Mouse (Mus musculus): Measurements from ENCODE around the gene Eif1ad. TPM values are rescaled to one million over a fixed set of nuclear protein-coding genes. Genes with fewer than 3 reads are reported as not detected.

Gene Eif1ad
- polyA plus RNA-seq, 1 experiment from 2014 or later, result 36.7 TPM

DNA sequence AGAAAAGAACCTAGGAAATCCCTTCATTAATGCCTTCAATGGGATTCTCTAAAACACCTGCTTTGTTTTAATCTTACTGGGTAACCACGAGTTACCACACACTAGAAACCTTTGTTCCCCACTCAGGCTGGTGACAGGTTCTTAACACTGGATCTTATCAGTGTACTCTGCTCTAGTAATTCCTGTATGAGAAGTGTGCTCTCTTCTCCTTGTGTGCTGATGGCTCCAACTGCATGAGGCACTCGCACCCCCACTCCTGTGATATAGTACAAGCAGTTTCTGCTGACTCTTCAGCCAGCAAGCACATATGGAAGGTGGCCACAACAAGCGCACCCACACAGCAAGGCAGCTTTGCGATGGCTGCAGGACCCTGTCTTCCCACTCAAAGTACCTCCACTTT lies 7.6 kb downstream of the Eif1ad start:
- in situ Hi-C loops (cut with MboI; ENCODE audit: low pct_unique_long_range_greater_than_20kb), result no loop called here
- ChIA-PET POLR2A (no interaction called here), CTCF (no interaction called here)
- no peak for TF ChIP-seq CTCF (IDR thresholded peaks at IDR 0.05)
- no peak for DNase-seq (ENCODE audit: low read depth, low spot score)
- no peaks in the 10 kb centered on the region for H3K27me3 ChIP-seq
- ATAC-seq, result no peak

DNA sequence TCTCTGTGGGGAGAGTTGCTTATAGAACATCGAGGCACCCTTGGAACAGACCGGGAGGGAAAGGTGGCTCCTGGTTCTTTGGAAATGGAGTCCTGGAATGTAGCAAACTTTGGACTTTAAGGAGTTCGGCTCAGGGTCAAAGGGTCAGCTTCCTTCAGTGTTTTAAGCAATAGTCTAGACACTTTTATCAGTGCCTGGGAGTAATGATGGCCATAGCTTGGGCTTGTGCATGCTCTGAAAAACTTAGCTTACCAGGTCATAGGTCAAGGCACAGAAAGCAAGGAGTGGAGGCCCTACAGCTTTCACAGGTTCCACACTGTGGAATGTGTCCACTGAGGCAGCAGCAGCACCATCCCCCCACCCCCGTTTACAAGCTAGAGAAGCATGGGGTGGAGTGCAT lies 8.2 kb downstream of the Eif1ad start:
- ChIA-PET CTCF (no interaction called here), POLR2A (interaction anchor here (1.4 kb wide), 1 partner anchor 10 kb away, joined by 3 read pairs; no protein-coding TSS in a partner anchor)
- in situ Hi-C loops (cut with MboI; ENCODE audit: low pct_unique_long_range_greater_than_20kb), result no loop called here
- ATAC-seq (no peak), DNase-seq (ENCODE audit: low read depth, low spot score) (no peak)
- H3K27me3 ChIP-seq, result no peaks in the 10 kb centered on the region
- TF ChIP-seq CTCF (IDR thresholded peaks at IDR 0.05), result no peak

DNA sequence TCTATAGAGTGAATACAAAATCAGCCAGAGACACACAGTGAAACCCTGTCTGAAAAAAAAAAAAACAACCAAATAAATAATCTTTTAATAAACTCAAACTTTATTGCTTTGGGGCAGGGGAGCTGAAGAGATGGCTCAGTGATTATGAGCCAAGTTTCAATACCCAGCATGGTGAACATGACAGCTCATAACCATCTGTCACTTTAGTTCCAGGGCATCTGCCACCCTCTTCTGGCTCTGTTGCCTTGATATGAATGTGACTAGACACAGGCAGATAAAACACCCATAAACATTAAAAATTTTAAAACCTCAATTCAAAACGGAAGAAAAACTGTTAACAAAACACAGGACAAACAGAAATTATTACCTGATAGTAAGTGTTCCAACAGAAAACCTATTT lies 10.9 kb downstream of the Eif1ad start:
- no peaks in the 10 kb centered on the region for H3K27me3 ChIP-seq
- in situ Hi-C loops (cut with MboI; ENCODE audit: low pct_unique_long_range_greater_than_20kb), result no loop called here
- TF ChIP-seq CTCF (IDR thresholded peaks at IDR 0.05), result no peak
- ATAC-seq, result no peak
- DNase-seq (ENCODE audit: low read depth, low spot score), result no peak
- POLR2A ChIA-PET, result no interaction called here
- CTCF ChIA-PET, result interaction anchor here (1.9 kb wide), 1 partner anchor 31 kb away, joined by 5 read pairs; no protein-coding TSS in a partner anchor

DNA sequence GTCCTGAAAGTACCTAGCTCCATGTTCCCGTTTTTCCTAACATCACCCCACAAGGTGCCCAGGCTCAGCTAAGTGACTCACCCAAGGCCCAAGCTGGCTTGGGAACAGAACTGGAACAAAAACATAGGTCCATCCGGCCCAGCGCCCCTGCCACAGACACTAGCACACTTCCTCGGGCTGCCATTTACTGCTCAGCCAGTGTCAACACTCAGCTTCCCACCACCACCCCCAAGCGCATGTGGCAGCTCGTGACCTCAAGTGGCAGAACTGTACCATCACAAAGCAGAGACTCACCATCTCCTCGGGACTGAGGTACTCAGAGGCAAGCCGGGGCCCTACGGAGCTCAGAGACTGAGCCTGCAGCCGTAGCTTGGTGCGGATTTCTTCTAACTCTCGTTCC lies 16.8 kb downstream of the Eif1ad start:
- TF ChIP-seq CTCF (IDR thresholded peaks at IDR 0.05), result no peak
- DNase-seq (ENCODE audit: low read depth, low spot score) (no peak), ATAC-seq (no peak)
- in situ Hi-C loops (cut with MboI; ENCODE audit: low pct_unique_long_range_greater_than_20kb), result no loop called here
- H3K27me3 ChIP-seq, result no peaks in the 10 kb centered on the region
- POLR2A ChIA-PET, result interaction anchor here (2.7 kb wide), 1 partner anchor 17 kb away, joined by 9 read pairs; the partner anchor contains the start of genes Banf1 and Eif1ad
- CTCF ChIA-PET, result no interaction called here

DNA sequence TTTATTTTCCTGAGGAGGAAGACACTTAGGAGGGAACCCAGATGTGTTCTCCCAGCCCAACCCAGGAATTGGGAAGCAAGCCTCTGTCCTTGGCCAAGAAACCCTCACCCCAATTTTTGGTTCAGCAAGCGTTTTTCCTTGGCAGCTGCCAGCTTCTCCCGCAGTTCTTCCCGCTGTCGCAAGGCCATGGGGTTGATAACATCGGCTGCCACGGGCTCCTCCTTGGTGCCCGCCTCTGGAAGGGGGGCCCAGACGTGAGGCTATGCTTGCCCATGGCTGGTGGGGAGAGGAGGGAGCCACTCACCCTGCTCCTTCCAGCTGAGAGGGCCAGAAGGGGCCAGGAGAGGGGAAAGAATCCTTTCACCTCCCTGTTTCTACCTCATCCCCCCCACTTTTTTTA lies 18.2 kb downstream of the Eif1ad start:
- in situ Hi-C loops (cut with MboI; ENCODE audit: low pct_unique_long_range_greater_than_20kb), result loop anchor here (5.0 kb wide), 1 partner anchor 103 kb away; the partner anchor contains the start of gene Mus81
- ATAC-seq (no peak), DNase-seq (ENCODE audit: low read depth, low spot score) (no peak)
- TF ChIP-seq CTCF (IDR thresholded peaks at IDR 0.05), result no peak
- no peaks in the 10 kb centered on the region for H3K27me3 ChIP-seq
- POLR2A ChIA-PET, result interaction anchor here (0.6 to 2.7 kb wide), 3 partner anchors 9 to 18 kb away, joined by 3 to 9 read pairs (median 4); partner anchors contain the start of genes Banf1 and Eif1ad
- CTCF ChIA-PET, result no interaction called here

DNA sequence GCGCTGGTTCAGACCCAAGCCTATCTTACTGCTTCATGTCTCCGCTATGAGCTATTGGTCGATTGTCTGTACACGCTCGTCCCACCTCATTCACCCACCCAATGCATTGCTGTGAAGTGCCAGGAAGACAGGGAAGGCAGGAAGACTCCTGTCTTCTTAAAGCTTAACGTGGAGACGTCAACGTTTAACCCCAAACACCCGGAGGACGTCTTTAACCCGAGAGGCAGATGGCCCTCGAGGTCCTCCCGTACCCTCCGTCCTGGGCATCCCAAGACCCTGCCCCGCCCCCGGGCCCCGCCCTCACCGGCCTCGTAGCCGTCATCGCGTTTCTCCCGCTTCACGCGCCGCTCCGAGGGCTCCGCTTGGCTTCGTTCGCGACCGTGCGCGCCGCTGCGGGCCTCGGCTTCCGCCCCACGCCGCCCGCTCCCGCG lies 21.5 kb downstream of the Eif1ad start:
- POLR2A ChIA-PET, result interaction anchor here (1.2 to 2.6 kb wide), 3 partner anchors 21 to 41 kb away, joined by 4 to 14 read pairs (median 6); partner anchors contain the start of genes AI837181, Banf1, Drap1 and Eif1ad
- in situ Hi-C loops (cut with MboI; ENCODE audit: low pct_unique_long_range_greater_than_20kb), result loop anchor here (5.0 kb wide), 1 partner anchor 99 kb away; the partner anchor contains the start of gene Mus81
- TF ChIP-seq CTCF (IDR thresholded peaks at IDR 0.05), result no peak
- CTCF ChIA-PET, result no interaction called here
- DNase-seq (ENCODE audit: low read depth, low spot score) (no peak), ATAC-seq (peak; percentile 27)
- H3K27me3 ChIP-seq, result no peaks in the 10 kb centered on the region

DNA sequence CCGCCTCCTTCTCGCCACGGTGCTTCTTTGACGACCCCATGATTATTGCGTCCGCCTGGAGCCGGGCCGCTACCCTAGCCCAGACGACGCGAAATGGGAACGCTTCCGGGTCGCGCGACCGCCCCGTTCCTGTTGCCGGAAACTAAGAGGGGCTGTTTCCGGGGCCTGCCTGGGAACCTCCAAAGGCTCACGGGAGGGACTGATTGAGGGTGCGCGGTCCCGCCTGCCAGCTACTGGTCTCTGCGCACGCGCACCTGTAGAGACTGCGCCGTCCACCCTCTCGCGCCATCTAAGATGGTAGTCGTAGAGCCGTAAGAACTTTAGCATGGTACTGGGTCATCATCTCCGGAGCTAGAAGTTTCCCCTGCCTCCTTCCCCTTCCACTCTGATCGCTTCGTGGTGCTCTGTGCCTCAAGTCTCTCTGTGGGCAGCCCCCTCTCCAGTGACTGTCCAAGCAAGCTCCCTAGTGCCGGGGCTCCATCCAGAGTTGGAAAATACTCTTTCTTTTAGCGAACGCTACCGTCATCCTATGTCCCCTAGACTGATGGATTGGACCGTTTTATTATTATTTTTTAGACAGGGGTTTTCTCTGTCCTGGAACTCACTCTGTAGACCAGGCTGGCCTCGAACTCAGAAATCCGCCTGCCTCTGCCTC lies 22.2 kb downstream of the Eif1ad start, which contains the start of gene Sart1:
Sart1 (minus strand) TSS at position 116 of the 655 bp plus-strand sequence.
- no peaks in the 10 kb centered on the region for H3K27me3 ChIP-seq
- POLR2A ChIA-PET, result interaction anchor here (1.2 to 2.6 kb wide), 3 partner anchors 22 to 40 kb away, joined by 4 to 14 read pairs (median 6); partner anchors contain the start of genes AI837181, Banf1, Drap1 and Eif1ad
- CTCF ChIA-PET, result no interaction called here
- in situ Hi-C loops (cut with MboI; ENCODE audit: low pct_unique_long_range_greater_than_20kb), result loop anchor here (5.0 kb wide), 1 partner anchor 99 kb away; the partner anchor contains the start of gene Mus81
- TF ChIP-seq CTCF (IDR thresholded peaks at IDR 0.05), result no peak
- peak; percentile 61 for DNase-seq (ENCODE audit: low read depth, low spot score)
- ATAC-seq, result peak; percentile 55

DNA sequence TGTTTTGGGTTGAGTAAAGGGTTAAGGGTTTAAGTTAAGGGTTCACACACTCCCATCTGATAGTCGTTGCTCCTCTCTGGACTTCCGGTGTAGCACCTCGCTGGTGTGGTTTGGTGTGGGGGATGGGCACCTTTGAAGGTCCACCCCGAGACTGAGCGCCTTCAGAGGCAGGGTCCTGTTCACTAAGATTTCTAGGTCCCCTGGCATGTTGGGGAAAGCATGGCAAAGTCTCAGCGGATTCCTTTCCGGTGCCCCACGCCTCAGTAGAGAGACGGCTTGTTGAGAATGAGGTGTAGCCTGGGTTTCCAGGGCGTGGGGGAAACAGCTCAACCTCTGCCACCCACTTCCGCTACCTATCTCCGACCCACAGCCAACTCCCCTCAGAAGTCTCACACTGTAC lies 23.1 kb downstream of the Eif1ad start:
- in situ Hi-C loops (cut with MboI; ENCODE audit: low pct_unique_long_range_greater_than_20kb), result loop anchor here (5.0 kb wide), 1 partner anchor 98 kb away; the partner anchor contains the start of gene Mus81
- ATAC-seq (peak; percentile 12), DNase-seq (ENCODE audit: low read depth, low spot score) (no peak)
- H3K27me3 ChIP-seq, result no peaks in the 10 kb centered on the region
- ChIA-PET POLR2A (interaction anchor here (2.6 kb wide), 1 partner anchor 36 kb away, joined by 14 read pairs; the partner anchor contains the start of genes AI837181 and Drap1), CTCF (no interaction called here)
- TF ChIP-seq CTCF (IDR thresholded peaks at IDR 0.05), result no peak

DNA sequence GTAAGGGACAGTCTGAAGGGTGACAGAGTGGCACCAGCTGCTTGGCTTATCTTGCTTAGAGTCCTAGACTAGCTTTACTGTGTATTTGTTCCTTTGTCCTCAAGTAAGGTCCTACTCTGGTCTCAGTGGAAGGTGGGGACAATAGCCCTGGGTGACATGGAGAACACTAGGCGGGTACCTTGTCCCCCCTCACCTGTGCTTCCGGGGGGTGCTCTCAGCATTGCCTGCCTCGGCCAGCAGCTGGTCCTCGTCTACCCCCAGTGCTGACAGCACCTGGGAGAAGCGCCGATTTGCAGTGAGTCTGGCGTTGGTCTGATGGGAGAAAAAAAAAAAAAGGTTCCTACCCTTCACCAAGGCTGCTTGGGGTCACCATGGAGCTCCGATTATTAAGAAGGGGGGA lies 23.9 kb downstream of the Eif1ad start:
- TF ChIP-seq CTCF (IDR thresholded peaks at IDR 0.05), result no peak
- DNase-seq (ENCODE audit: low read depth, low spot score) (no peak), ATAC-seq (no peak)
- ChIA-PET CTCF (no interaction called here), POLR2A (no interaction called here)
- in situ Hi-C loops (cut with MboI; ENCODE audit: low pct_unique_long_range_greater_than_20kb), result no loop called here
- H3K27me3 ChIP-seq, result no peaks in the 10 kb centered on the region

DNA sequence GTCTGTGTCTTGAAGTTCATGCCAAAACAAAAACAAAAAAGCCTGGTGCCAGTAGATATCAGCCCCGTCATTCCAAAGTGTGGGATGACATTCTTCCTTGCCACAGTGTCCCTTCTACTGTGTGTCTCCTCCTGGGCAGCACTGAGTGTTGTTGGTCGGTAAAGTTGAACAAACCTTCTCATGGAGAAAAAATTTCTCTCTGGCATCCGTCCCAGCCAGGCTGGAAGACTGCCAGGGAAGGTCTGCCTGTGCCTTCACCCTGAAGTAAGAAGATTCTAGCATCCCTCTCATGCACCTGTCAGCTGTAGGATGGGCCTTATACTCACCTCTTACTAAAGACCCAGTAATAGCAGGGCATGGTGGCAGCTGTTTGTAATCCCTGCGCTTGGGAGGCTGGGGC lies 26.4 kb downstream of the Eif1ad start:
- in situ Hi-C loops (cut with MboI; ENCODE audit: low pct_unique_long_range_greater_than_20kb), result no loop called here
- CTCF ChIA-PET, result interaction anchor here (0.9 to 1.6 kb wide), 2 partner anchors 8 to 14 kb away, joined by 3 to 4 read pairs; no protein-coding TSS in a partner anchor
- ATAC-seq (no peak), DNase-seq (ENCODE audit: low read depth, low spot score) (peak; percentile 31)
- POLR2A ChIA-PET, result interaction anchor here (1.3 kb wide), 1 partner anchor 20 kb away, joined by 3 read pairs; no protein-coding TSS in a partner anchor
- H3K27me3 ChIP-seq, result no peaks in the 10 kb centered on the region
- no peak for TF ChIP-seq CTCF (IDR thresholded peaks at IDR 0.05)

DNA sequence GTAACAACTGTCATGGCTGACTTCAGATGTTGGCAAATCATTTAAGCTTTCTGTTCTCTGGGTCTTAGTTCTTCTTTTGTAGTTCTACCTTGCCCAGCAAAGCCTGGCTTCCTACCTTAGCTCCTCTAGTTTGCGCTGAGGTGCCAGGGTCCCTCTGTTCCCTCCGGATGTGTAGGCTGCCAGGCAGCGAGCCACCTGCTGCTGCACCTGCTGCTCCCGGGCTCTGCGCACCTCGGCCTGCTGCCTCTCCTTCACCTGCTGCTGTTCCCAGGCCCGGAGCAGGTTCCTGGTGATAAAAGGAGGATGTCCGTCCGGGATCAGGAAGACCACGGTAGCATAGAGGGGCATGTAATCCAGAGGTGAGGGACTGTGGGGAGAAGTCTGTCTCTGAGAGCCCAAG lies 27.6 kb downstream of the Eif1ad start:
- no peak for TF ChIP-seq CTCF (IDR thresholded peaks at IDR 0.05)
- in situ Hi-C loops (cut with MboI; ENCODE audit: low pct_unique_long_range_greater_than_20kb), result no loop called here
- DNase-seq (ENCODE audit: low read depth, low spot score) (no peak), ATAC-seq (no peak)
- POLR2A ChIA-PET, result no interaction called here
- CTCF ChIA-PET, result no interaction called here
- H3K27me3 ChIP-seq, result no peaks in the 10 kb centered on the region

Data from Patski (cell line).